In genomic region chr9:66835097-66835480, GRCm38 (mm10) we compare ENCODE assay signal across 8 mouse cellular contexts. TPM values are rescaled to one million over a fixed set of nuclear protein-coding genes. Genes with fewer than 3 reads are reported as not detected.
DNase-seq lines count a peak whose midpoint lies in the region; ATAC-seq and TF ChIP-seq lines count a peak whose summit lies in the region.

No protein-coding gene starts in this region.

- H3K4me2 ChIP-seq in forebrain, embryonic 13.5 days, result peak overlapping the region; percentile 87
- peak overlapping the region; percentile 96 for H3K4me2 ChIP-seq in liver, embryonic 12.5 days

- H3K36me3 ChIP-seq in ES-Bruce4 (ENCODE audit: control insufficient read depth, insufficient read depth, low read length, poor library complexity, severe bottlenecking), result no peaks in the 10 kb centered on the region
- no peaks in the 10 kb centered on the region for H3K36me3 ChIP-seq in forebrain, embryonic 13.5 days (ENCODE audit: poor library complexity, severe bottlenecking)
- peaks cover 4% of the 10 kb centered on the region; the same call in 1 of the 2 replicates for H3K36me3 ChIP-seq in liver, embryonic 12.5 days

- TF ChIP-seq CTCF in ES-Bruce4 (IDR thresholded peaks at IDR 0.05; ENCODE audit: low read depth, low read length), result no peak
- no peak for TF ChIP-seq CTCF in olfactory bulb, adult 2 months (IDR thresholded peaks at IDR 0.05; ENCODE audit: insufficient read depth, low read depth, low read length)

- H3K4me3 ChIP-seq in ES-Bruce4 (ENCODE audit: low read depth, low read length), result peak overlapping the region; percentile 73
- peak overlapping the region; percentile 56 for H3K4me3 ChIP-seq in forebrain, embryonic 13.5 days
- H3K4me3 ChIP-seq in liver, embryonic 12.5 days, result peak overlapping the region; percentile 62
- H3K4me3 ChIP-seq in olfactory bulb, adult 2 months (ENCODE audit: insufficient read depth, low read depth, low read length), result peak overlapping the region; percentile 92

- 2% methylated on average over 24 of the region's 24 CpGs for WGBS in forebrain, embryonic 13.5 days
- under 1% methylated on average over 24 of the region's 24 CpGs for WGBS in liver, embryonic 12.5 days (ENCODE audit: insufficient replicate concordance)
- WGBS in olfactory bulb, adult 2 months, result under 1% methylated on average over 24 of the region's 24 CpGs

- H3K9me3 ChIP-seq in ES-Bruce4 (replicated peaks; ENCODE audit: control insufficient read depth, insufficient read depth, low read length, poor library complexity, severe bottlenecking), result no peaks in the 10 kb centered on the region
- no peaks in the 10 kb centered on the region for H3K9me3 ChIP-seq in forebrain, embryonic 13.5 days (replicated peaks)
- H3K9me3 ChIP-seq in liver, embryonic 12.5 days (replicated peaks), result no peaks in the 10 kb centered on the region

- no peak for TF ChIP-seq POLR2A in ES-Bruce4 (IDR thresholded peaks at IDR 0.05; ENCODE audit: insufficient read depth, low read length)
- TF ChIP-seq POLR2A in olfactory bulb, adult 2 months (IDR thresholded peaks at IDR 0.05; ENCODE audit: insufficient read depth, low read depth, low read length), result no peak; the same call in 1 of the 2 replicates

- no peaks in the 10 kb centered on the region for H3K4me1 ChIP-seq in ES-Bruce4 (ENCODE audit: control insufficient read depth, insufficient read depth, low read length)
- peaks cover 7% of the 10 kb centered on the region for H3K4me1 ChIP-seq in forebrain, embryonic 13.5 days
- H3K4me1 ChIP-seq in liver, embryonic 12.5 days, result peaks cover 24% of the 10 kb centered on the region
- peaks cover 11% of the 10 kb centered on the region for H3K4me1 ChIP-seq in olfactory bulb, adult 2 months (ENCODE audit: control insufficient read depth, insufficient read depth, low read length)

- peak; percentile 39 for DNase-seq in gastrocnemius, postnatal 10 days
- DNase-seq in gastrocnemius, postnatal 36 days, result no peak
- no peak for DNase-seq in spleen, postnatal 36 days (ENCODE audit: low spot score in 2 of 2)
- DNase-seq in thymus, postnatal 4 days, result no peak

- H3K9ac ChIP-seq in ES-Bruce4 (ENCODE audit: low read depth, poor library complexity, severe bottlenecking), result peak overlapping the region; percentile 43
- H3K9ac ChIP-seq in forebrain, embryonic 13.5 days, result peak overlapping the region; percentile 56
- H3K9ac ChIP-seq in liver, embryonic 12.5 days, result peak overlapping the region; percentile 68

- no peak for TF ChIP-seq EP300 in ES-Bruce4 (IDR thresholded peaks at IDR 0.05; ENCODE audit: insufficient read depth, low read depth, low read length)

- H3K27ac ChIP-seq in ES-Bruce4 (ENCODE audit: insufficient read depth, low read length), result no peak overlapping the region
- no peak overlapping the region for H3K27ac ChIP-seq in forebrain, embryonic 13.5 days
- peak overlapping the region; percentile 15 for H3K27ac ChIP-seq in liver, embryonic 12.5 days
- no peak overlapping the region for H3K27ac ChIP-seq in olfactory bulb, adult 2 months (ENCODE audit: insufficient read depth, low read depth, low read length)

- peak; percentile 83 for ATAC-seq in forebrain, embryonic 13.5 days
- ATAC-seq in liver, embryonic 12.5 days, result peak; percentile 51

- intact Hi-C loops in gastrocnemius, postnatal 36 days (cut with DNase I), result loop anchor here (5.0 to 10.0 kb wide), 2 partner anchors 107 to 140 kb away; partner anchors contain the start of gene Lactb

- peaks cover 2% of the 10 kb centered on the region; the same call in 1 of the 2 replicates for H3K27me3 ChIP-seq in ES-Bruce4 (ENCODE audit: control insufficient read depth, insufficient read depth, low read length, poor library complexity, severe bottlenecking)
- peaks cover 14% of the 10 kb centered on the region for H3K27me3 ChIP-seq in forebrain, embryonic 13.5 days
- H3K27me3 ChIP-seq in liver, embryonic 12.5 days (replicated peaks), result 0 out of 2 replicates have a peak, but pooled peaks cover 5% of the 10 kb centered on the region

RNA-seq across cellular contexts. Expression of gene Aph1c, which starts 0.6 kb away (rescaled TPM):
- total RNA-seq in gastrocnemius, postnatal 10 days (2021), result 1 to 10 TPM in 1 of 2 experiments, under 1 TPM in 1; 0.59 to 1.7 TPM
- under 1 TPM; 0.33 to 0.44 TPM for total RNA-seq in gastrocnemius, postnatal 36 days (2021)
- 1.9 and 2.1 TPM in 2 replicates for polyA plus RNA-seq in ES-Bruce4 (2011; ENCODE audit: insufficient read depth, insufficient read length, low read depth, missing spikeins)
- 1.4 and 2.9 TPM in 2 replicates for polyA plus RNA-seq in forebrain, embryonic 13.5 days (2015; fragmentation: Nextera tagmentation; extraction: Ambion mirVana)
- 0.87 and 1.3 TPM in 2 replicates for polyA plus RNA-seq in liver, embryonic 12.5 days (2016; fragmentation: Nextera tagmentation; extraction: Ambion mirVana)
- not detected in 2 replicates for polyA plus RNA-seq in olfactory bulb, adult 2 months (2012; ENCODE audit: insufficient read depth, insufficient read length, low replicate concordance, missing spikeins)

RNA-seq across cellular contexts. Expression of gene Gm10647, which starts 38.2 kb away (rescaled TPM):
- total RNA-seq in gastrocnemius, postnatal 10 days (2021), result under 1 TPM; 0.14 to 0.25 TPM
- not detected for total RNA-seq in gastrocnemius, postnatal 36 days (2021)
- polyA plus RNA-seq in ES-Bruce4 (2011; ENCODE audit: insufficient read depth, insufficient read length, low read depth, missing spikeins), result 0.32 and 0.49 TPM in 2 replicates
- 0.22 and 0.31 TPM in 2 replicates for polyA plus RNA-seq in forebrain, embryonic 13.5 days (2015; fragmentation: Nextera tagmentation; extraction: Ambion mirVana)
- 0.07 and 0.15 TPM in 2 replicates for polyA plus RNA-seq in liver, embryonic 12.5 days (2016; fragmentation: Nextera tagmentation; extraction: Ambion mirVana)
- not detected in 2 replicates for polyA plus RNA-seq in olfactory bulb, adult 2 months (2012; ENCODE audit: insufficient read depth, insufficient read length, low replicate concordance, missing spikeins)

RNA-seq across cellular contexts. Expression of gene Aph1b, which starts 39.8 kb away (rescaled TPM):
- total RNA-seq in gastrocnemius, postnatal 10 days (2021), result 1 to 10 TPM; 4.3 TPM
- total RNA-seq in gastrocnemius, postnatal 36 days (2021), result 1 to 10 TPM; 1.9 to 2.0 TPM
- 4.5 and 7.0 TPM in 2 replicates for polyA plus RNA-seq in ES-Bruce4 (2011; ENCODE audit: insufficient read depth, insufficient read length, low read depth, missing spikeins)
- 24.7 and 25.9 TPM in 2 replicates for polyA plus RNA-seq in forebrain, embryonic 13.5 days (2015; fragmentation: Nextera tagmentation; extraction: Ambion mirVana)
- 1.4 and 2.4 TPM in 2 replicates for polyA plus RNA-seq in liver, embryonic 12.5 days (2016; fragmentation: Nextera tagmentation; extraction: Ambion mirVana)
- polyA plus RNA-seq in olfactory bulb, adult 2 months (2012; ENCODE audit: insufficient read depth, insufficient read length, low replicate concordance, missing spikeins), result not detected in 2 replicates
